Mouse (Mus musculus) C2C12 (cell line): ENCODE results near the gene Defb30.

Experiments used
- CTCF ChIP-seq: IDR thresholded peaks from one replicate; pipeline ENCODE4 v1.5.1; 2011; ENCODE audit not compliant: control insufficient read depth, insufficient read depth, insufficient read length
- FOSL1 ChIP-seq: IDR thresholded peaks from one replicate; pipeline ENCODE4 v1.8.0; 2011; ENCODE audit warnings: mild to moderate bottlenecking, low read length; ENCODE audit not compliant: poor library complexity, insufficient read depth, severe bottlenecking
- USF1 ChIP-seq: IDR thresholded peaks from one replicate; pipeline ENCODE4 v1.6.1; 2011; ENCODE audit warnings: low read depth, mild to moderate bottlenecking, control low read depth, moderate library complexity

- no peak for TF ChIP-seq USF1
- TF ChIP-seq FOSL1: peak; percentile 62
- TF ChIP-seq CTCF: no peak
Measured at GRCm38 (mm10) chr14:62991849-62992510, 57.8 kb downstream of the Defb30 start.
